Mouse (Mus musculus): ENCODE measurements around the gene Slc25a23.
A peak's percentile ranks its signal among the peaks of the same experiment; 100 is the strongest.

Gene Slc25a23

GRCm38 (mm10) chr17:57059486-57059977, at the start of gene Slc25a23:
TSS of gene Slc25a23 (minus strand) at chr17:57059863.
- peak; percentile 22 for ATAC-seq (ENCODE audit: low TSS enrichment)

- ATAC-seq (ENCODE audit: low TSS enrichment) = no peak
These were observed 49.1 kb upstream of the Slc25a23 start for GRCm38 (mm10) chr17:57108666-57109171.

- ATAC-seq (ENCODE audit: low TSS enrichment) = no peak
These were observed 48.5 kb upstream of the Slc25a23 start for GRCm38 (mm10) chr17:57108040-57108665.

- no peak for ATAC-seq (ENCODE audit: low TSS enrichment)
These were observed 47.4 kb upstream of the Slc25a23 start for GRCm38 (mm10) chr17:57107064-57107463.

GRCm38 (mm10) chr17:57106035-57106368, 46.3 kb upstream of the Slc25a23 start:
- ATAC-seq (ENCODE audit: low TSS enrichment) = 0 out of 2 replicates have a peak, but pooled peaks have one; percentile 13

- ATAC-seq (ENCODE audit: low TSS enrichment) = peak; percentile 85
These were observed 45.7 kb upstream of the Slc25a23 start, which contains the start of gene Tnfsf9 for GRCm38 (mm10) chr17:57105181-57106034. TSS of gene Tnfsf9 (plus strand) at chr17:57105325.

GRCm38 (mm10) chr17:57104496-57104895, 44.8 kb upstream of the Slc25a23 start:
- no peak for ATAC-seq (ENCODE audit: low TSS enrichment)

- no peak for ATAC-seq (ENCODE audit: low TSS enrichment)
These were observed 42.6 kb upstream of the Slc25a23 start for GRCm38 (mm10) chr17:57102276-57102675.

DNA sequence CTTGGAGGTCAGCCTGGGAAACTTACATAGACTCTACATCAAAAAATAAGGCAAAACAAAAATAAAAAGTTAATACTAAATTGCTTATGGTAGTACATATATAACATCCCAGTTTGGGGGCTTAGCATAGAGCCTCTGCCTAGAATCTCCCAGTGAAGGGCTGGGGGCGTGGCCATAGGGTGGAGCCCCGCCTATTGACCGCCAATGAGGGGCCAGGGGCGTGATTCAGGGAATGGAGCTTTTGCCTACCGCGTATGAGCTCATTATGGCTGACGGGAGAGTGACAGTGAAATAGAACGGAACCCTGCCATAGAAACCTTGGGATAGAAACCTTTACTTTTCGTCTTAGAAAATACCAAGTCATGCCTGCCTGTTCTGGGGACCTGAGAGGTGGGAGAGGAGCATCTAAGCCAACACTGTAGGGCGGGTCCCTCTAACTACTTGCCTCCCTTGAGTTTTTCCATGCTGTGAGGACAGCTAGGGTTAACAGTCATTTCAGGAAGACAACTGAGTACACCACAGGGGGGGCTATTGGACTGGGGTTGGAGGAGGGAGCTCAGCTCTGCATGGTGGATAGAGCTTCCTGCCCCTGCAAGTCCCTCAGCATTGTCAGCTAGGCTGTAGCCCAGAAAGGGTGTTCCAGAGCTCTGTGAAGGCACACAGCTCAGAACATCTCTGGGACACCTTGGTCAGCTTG, 40.1 kb upstream of the Slc25a23 start:
- ATAC-seq (ENCODE audit: low TSS enrichment) = no peak

GRCm38 (mm10) chr17:57098321-57098720, 38.7 kb upstream of the Slc25a23 start:
- ATAC-seq (ENCODE audit: low TSS enrichment) = no peak

DNA sequence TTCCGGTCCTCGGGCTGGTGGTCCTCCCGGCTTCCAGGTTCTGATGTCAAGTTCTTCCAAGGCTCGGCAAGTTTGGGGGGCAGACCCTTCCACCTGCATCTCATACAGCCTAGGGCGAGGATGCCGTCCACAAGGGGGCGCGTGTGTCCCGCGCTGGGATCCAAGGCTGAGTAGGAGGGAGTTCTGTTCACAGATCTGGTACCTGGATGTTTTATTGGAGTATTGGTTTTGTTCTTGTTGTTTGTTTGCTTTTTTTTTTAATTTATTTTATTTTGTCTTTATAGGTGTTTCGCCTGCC, 36.9 kb upstream of the Slc25a23 start:
- peak; percentile 87 for ATAC-seq (ENCODE audit: low TSS enrichment)

DNA sequence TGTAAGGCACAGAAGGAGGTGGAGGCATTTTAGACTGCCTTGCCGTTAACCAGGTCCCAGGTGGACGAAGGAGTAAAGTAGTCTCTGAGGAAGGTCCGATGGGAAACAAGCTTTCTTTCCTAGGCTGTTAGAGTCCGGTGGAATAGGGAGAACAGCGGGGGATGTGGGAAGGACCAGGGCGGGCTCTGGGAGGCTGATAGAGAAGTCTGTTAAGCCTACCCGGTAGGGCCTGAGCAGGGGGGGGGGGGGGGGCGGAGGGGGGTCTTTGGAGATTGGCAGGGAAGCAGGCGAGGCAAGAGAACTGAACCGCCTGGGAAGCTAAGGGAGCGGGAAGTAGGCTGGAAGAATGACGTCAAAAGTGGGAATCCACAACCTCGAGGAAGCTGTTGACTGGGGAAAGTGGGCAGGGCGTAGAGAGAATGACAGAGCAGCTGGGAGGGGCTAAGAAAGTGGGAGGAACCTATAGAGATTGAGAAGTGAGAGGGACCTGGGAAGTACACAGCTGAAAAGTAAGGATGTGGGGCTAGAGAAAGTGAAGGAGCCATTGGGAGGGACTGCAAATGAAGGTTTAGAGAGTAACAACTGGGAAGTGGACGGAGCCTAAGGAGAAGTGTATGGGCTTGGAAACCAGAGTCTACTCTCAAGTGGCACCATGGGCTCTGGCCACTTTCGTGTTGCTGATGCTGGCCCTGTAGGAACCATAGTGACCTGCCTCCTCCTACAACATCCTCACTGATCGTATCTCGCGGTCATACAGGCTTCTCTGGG, 36.4 kb upstream of the Slc25a23 start:
- peak; percentile 88 for ATAC-seq (ENCODE audit: low TSS enrichment)

GRCm38 (mm10) chr17:57094222-57094621, 34.6 kb upstream of the Slc25a23 start:
- ATAC-seq (ENCODE audit: low TSS enrichment) = no peak

DNA sequence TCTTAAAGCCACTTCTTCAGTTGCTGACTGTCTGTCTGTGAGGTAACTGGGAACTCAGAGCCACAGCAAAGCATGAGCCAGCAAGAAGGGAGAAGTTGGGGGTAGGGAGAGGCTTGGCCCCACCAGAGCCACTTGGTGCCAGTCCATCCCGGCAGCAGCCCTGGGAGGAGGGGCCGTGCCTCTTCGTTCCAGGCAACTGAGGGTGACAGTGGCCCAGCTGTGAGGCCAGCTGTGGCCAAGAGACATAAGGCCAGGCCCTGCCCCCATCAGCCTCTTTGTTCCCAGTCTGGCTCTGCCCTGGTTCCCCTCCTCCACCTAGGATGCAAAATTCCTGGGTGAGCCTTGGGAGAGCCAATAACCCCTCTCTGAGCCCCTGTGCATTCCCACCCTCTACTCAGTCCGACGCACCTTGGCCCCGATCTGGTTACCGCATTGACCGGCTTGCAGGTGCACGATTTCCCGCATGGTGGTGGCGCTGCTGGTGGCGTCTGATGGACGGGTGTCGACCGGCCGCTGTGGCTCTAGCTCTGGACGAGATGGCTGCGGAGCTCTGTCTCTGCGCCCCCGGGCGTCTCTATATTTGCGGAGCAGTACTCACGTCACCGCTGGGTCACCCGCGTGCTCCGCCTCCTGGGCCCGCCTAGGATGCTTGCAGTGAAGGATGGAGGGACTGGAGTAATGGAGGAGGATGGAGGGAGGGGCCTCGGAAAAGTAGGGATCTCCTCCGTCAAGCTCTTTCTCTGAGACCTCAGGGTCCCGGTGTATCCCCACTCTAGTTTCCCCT, 27.6 kb upstream of the Slc25a23 start, which contains the start of gene Tubb4a:
Gene Tubb4a, minus strand, starts transcription at position 734 of the 784 bp plus-strand sequence.
- ATAC-seq (ENCODE audit: low TSS enrichment) = peak; percentile 98

DNA sequence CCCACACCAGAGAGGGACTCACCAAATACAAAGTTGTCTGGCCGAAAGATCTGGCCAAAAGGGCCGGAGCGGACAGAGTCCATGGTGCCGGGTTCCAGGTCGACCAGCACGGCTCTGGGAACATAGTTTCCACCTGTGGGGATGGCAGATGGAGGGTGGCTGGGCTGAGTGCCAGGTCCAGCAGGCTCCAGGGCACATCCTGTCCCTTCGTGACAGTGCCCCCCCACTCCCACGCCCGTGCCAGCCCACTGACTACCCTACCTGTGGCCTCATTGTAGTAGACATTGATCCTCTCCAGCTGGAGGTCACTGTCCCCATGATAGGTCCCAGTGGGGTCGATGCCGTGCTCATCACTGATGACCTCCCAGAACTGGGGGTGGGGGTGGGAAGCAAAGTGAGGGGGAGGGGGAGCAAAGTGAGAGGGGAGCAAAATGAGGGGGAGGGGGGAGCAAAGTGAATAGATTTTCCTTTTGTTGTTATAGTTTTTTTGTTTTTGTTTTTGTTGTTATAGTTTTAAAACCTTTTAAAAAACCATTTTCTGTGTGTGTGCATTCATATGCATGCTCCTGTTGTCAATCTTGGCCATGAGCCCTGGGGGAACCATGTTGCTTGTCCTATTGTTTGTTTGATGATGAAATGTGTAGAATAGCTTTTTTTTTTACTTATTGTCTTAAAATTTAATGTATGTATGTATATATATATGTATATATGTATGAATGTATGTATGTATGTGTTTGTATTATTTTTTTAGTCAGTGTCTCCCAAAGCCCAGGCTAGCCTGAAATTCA, 26.5 kb upstream of the Slc25a23 start:
- ATAC-seq (ENCODE audit: low TSS enrichment) = no peak

- ATAC-seq (ENCODE audit: low TSS enrichment) = no peak
These were observed 22.8 kb upstream of the Slc25a23 start for GRCm38 (mm10) chr17:57082481-57082880.

- no peak for ATAC-seq (ENCODE audit: low TSS enrichment)
These were observed 21.7 kb upstream of the Slc25a23 start for GRCm38 (mm10) chr17:57081234-57081842.

DNA sequence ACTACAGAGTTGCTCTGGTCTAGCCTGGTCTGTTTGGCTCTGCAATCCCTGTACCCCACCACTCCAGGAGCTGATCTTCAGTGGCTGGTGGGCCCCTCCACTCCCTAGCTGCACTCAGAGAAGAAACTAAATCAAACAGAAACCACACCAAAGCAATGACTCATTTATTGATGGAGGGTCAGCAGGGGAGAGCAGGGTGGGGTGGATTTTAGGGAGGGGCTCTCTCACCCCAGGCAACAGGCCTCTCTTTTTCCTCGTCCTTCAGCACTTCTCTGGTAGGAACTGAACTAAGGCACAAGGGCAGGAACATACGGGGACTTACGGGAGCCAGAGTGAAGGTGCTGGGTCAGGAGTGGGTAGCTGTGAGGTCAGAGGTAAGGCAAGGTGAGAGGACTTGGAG, 20.3 kb upstream of the Slc25a23 start:
- no peak for ATAC-seq (ENCODE audit: low TSS enrichment)

- 0 out of 2 replicates have a peak, but pooled peaks have one; percentile 10 for ATAC-seq (ENCODE audit: low TSS enrichment)
These were observed 18.7 kb upstream of the Slc25a23 start, which contains the start of gene Dennd1c for GRCm38 (mm10) chr17:57078336-57078735. TSS of gene Dennd1c (minus strand) at chr17:57078514.
